Mouse (Mus musculus) limb, embryonic 10.5 days (tissue): Measurements from ENCODE around the gene Slc35b1. TPM values are rescaled to one million over a fixed set of nuclear protein-coding genes. Genes with fewer than 3 reads are reported as not detected.

Experiments used
- DNase-seq: peaks from one replicate; pipeline ENCODE4 v3.0.0-alpha.2; 2017; ENCODE audit warnings: low spot score
- H3K27ac ChIP-seq: fragments of 300-500 bp; sonication (generic); 2 replicates; pipeline ENCODE4 v1.5.1; 2016; ENCODE audit warnings: mild to moderate bottlenecking
- H3K27me3 ChIP-seq: fragments of 300-500 bp; sonication (generic); 2 replicates; pipeline ENCODE4 v1.6.1; 2016; ENCODE audit warnings: low read depth, mild to moderate bottlenecking; ENCODE audit not compliant: poor library complexity, severe bottlenecking
- H3K36me3 ChIP-seq: fragments of 300-500 bp; sonication (generic); 2 replicates; pipeline ENCODE4 v1.6.1; 2016; ENCODE audit warnings: mild to moderate bottlenecking, moderate library complexity
- H3K4me1 ChIP-seq: fragments of 300-500 bp; sonication (generic); 2 replicates; pipeline ENCODE4 v1.6.1; 2016
- H3K4me3 ChIP-seq: fragments of 300-500 bp; sonication (generic); 2 replicates; pipeline ENCODE4 v1.5.1; 2016; ENCODE audit warnings: mild to moderate bottlenecking, moderate library complexity
- H3K9me3 ChIP-seq: fragments of 300-500 bp; sonication (generic); replicated peaks from 2 replicates; pipeline ENCODE4 v1.6.1; 2016; ENCODE audit warnings: mild to moderate bottlenecking
- WGBS: fragments of 180-500 bp; shearing (Covaris S2); methylation state at CpG from one replicate; pipeline ENCODE4 v1.1.7; 2016; 5-methylcytosine and 5-hydroxymethylcytosine counted together
- polyA plus RNA-seq: library from polyadenylated mRNA; unstranded; fragments of >200 nt; fragmentation: Nextera tagmentation; extraction: Ambion mirVana; gene quantifications from 2 replicates; pipeline ENCODE4 v1.2.1, GENCODE M21; 2016

Gene Slc35b1
- polyA plus RNA-seq, 1 experiment from 2014 or later = 132 TPM

- H3K36me3 ChIP-seq = peaks cover 50% of the 10 kb centered on the region
- 94% methylated on average over 8 of the region's 8 CpGs for WGBS
Observed at GRCm38 (mm10) chr11:95368231-95368823, 16.2 kb upstream of the Slc35b1 start.

DNA sequence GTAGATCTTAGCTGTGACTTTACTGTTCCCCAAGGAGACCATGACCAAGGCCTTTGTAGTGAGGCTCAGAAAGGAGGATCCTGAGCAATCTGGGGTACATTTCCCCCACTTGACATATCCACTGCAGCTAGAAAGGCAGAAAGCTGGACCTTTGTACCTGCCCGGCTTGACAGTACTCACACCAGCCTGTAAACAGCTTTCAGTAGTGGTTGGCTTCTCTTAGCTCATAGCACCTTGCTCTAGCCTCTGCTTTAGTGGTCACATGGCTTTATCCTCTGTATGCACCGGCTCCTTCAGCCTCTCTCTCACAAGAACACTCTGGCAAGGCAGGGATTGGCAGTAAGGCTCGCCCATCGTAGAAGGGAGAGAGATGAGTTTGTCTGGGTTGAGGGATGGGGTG is 15.6 kb upstream of the Slc35b1 start:
- H3K27me3 ChIP-seq = no peaks in the 10 kb centered on the region
- no peak overlapping the region for H3K27ac ChIP-seq
- 96% methylated on average over 4 of the region's 4 CpGs for WGBS
- H3K9me3 ChIP-seq = no peaks in the 10 kb centered on the region
- DNase-seq = no peak
- H3K4me1 ChIP-seq = peaks cover 6% of the 10 kb centered on the region; the same call in 1 of the 2 replicates
- peaks cover 53% of the 10 kb centered on the region for H3K36me3 ChIP-seq
- H3K4me3 ChIP-seq = no peak overlapping the region

More at GRCm38 (mm10) chr11:95368231-95368823, 16.2 kb upstream of the Slc35b1 start:
- Histone ChIP-seq H3K4me1 (peaks cover 6% of the 10 kb centered on the region; the same call in 1 of the 2 replicates), H3K4me3 (no peak overlapping the region), H3K27ac (no peak overlapping the region), H3K27me3 (no peaks in the 10 kb centered on the region), H3K9me3 (no peaks in the 10 kb centered on the region)
- no peak for DNase-seq

- DNase-seq = no peak
- H3K27ac ChIP-seq = no peak overlapping the region
- 81% methylated on average over 15 of the region's 15 CpGs for WGBS
- peaks cover 6% of the 10 kb centered on the region; the same call in 1 of the 2 replicates for H3K4me1 ChIP-seq
- H3K27me3 ChIP-seq = no peaks in the 10 kb centered on the region
- peaks cover 61% of the 10 kb centered on the region for H3K36me3 ChIP-seq
- H3K9me3 ChIP-seq = no peaks in the 10 kb centered on the region
- no peak overlapping the region for H3K4me3 ChIP-seq
Observed at GRCm38 (mm10) chr11:95369964-95370890, 14.3 kb upstream of the Slc35b1 start.

GRCm38 (mm10) chr11:95371182-95371581 is 13.3 kb upstream of the Slc35b1 start:
- 91% methylated on average over 7 of the region's 7 CpGs for WGBS

DNA sequence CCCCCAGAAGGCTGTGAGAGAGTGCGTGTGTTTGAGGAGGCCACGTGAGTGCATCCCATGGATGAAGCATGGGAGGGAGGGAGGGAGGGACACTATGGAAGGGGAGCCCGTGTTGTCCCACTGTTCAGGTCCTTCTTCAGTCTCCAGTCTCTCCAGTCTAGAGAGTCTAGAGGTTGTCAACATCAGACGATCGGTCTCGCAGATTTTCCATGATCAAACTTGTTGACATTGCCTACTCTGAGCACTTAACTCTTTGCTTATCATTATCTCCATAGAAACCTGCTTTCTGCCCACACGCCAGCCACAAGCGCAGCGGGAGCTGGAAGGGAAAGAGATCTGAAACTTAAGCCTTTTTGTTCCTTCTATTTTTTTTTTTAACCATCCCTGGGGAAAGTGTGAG is 5.6 kb upstream of the Slc35b1 start:
- DNase-seq = no peak
- 83% methylated on average over 9 of the region's 9 CpGs for WGBS
- peaks cover 83% of the 10 kb centered on the region for H3K36me3 ChIP-seq
- H3K27ac ChIP-seq = no peak overlapping the region
- no peak overlapping the region for H3K4me3 ChIP-seq
- no peaks in the 10 kb centered on the region for H3K27me3 ChIP-seq
- no peaks in the 10 kb centered on the region for H3K4me1 ChIP-seq
- no peaks in the 10 kb centered on the region for H3K9me3 ChIP-seq

More at GRCm38 (mm10) chr11:95371182-95371581, 13.3 kb upstream of the Slc35b1 start:
- no peak overlapping the region for H3K4me3 ChIP-seq
- no peak for DNase-seq
- H3K27ac ChIP-seq = no peak overlapping the region
- H3K36me3 ChIP-seq = peaks cover 65% of the 10 kb centered on the region
- H3K4me1 ChIP-seq = no peaks in the 10 kb centered on the region; the same call in 1 of the 2 replicates
- H3K27me3 ChIP-seq = no peaks in the 10 kb centered on the region
- no peaks in the 10 kb centered on the region for H3K9me3 ChIP-seq

DNA sequence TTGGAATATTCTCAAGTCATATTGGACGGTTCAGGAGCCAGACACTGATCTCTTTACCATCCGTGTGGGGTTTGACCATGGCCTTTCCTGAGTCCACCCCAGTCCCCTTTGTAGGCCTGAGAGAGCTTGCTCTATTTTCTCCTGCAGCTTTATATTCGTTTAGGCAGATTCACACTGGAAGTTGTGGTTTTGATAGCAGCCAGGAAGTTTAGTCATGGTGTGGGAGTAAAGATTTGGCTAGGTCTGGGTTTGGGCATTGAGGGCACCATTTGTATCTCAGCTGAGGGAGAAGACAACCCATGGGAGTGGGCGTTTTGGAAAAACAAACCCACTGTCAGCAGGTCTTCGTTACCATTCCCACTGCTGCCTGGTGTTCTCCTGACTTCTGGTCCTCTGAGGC is 4.9 kb upstream of the Slc35b1 start:
- 84% methylated on average over 5 of the region's 5 CpGs for WGBS
- Histone ChIP-seq H3K4me3 (no peak overlapping the region), H3K27me3 (no peaks in the 10 kb centered on the region), H3K27ac (no peak overlapping the region), H3K36me3 (peaks cover 77% of the 10 kb centered on the region), H3K9me3 (no peaks in the 10 kb centered on the region), H3K4me1 (no peaks in the 10 kb centered on the region)
- DNase-seq = no peak

- 96% methylated on average over 7 of the region's 7 CpGs for WGBS
- DNase-seq = no peak
- H3K9me3 ChIP-seq = no peaks in the 10 kb centered on the region
- no peaks in the 10 kb centered on the region for H3K27me3 ChIP-seq
- H3K4me3 ChIP-seq = no peak overlapping the region
- H3K36me3 ChIP-seq = peaks cover 66% of the 10 kb centered on the region
- no peak overlapping the region for H3K27ac ChIP-seq
- H3K4me1 ChIP-seq = peaks cover 2% of the 10 kb centered on the region
Observed at GRCm38 (mm10) chr11:95380711-95381110, 3.8 kb upstream of the Slc35b1 start.

DNA sequence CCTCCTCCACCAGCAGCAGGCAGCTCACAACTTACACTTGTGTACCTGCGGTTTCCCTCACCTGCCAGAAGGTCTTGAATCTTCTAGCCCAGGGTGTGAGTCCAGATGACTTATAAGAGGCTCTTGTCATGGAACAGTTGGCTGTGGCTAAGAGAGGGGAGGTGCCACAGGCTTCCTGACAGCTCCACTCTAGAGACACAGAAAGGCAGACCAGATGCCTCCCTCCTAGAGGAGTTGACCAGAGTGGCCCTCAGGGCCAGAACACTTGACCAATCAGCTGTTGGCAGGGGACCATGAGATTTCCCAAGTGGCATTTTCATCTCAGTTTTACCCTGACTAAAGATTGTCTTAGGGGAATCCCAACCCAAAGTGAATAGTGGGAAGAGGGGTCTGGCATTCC is 3.3 kb upstream of the Slc35b1 start:
- peaks cover 63% of the 10 kb centered on the region for H3K36me3 ChIP-seq
- DNase-seq = no peak
- H3K27ac ChIP-seq = no peak overlapping the region
- no peak overlapping the region for H3K4me3 ChIP-seq
- H3K9me3 ChIP-seq = no peaks in the 10 kb centered on the region
- 95% methylated on average over 1 of the region's 1 CpGs for WGBS
- no peaks in the 10 kb centered on the region for H3K27me3 ChIP-seq
- peaks cover 7% of the 10 kb centered on the region for H3K4me1 ChIP-seq

DNA sequence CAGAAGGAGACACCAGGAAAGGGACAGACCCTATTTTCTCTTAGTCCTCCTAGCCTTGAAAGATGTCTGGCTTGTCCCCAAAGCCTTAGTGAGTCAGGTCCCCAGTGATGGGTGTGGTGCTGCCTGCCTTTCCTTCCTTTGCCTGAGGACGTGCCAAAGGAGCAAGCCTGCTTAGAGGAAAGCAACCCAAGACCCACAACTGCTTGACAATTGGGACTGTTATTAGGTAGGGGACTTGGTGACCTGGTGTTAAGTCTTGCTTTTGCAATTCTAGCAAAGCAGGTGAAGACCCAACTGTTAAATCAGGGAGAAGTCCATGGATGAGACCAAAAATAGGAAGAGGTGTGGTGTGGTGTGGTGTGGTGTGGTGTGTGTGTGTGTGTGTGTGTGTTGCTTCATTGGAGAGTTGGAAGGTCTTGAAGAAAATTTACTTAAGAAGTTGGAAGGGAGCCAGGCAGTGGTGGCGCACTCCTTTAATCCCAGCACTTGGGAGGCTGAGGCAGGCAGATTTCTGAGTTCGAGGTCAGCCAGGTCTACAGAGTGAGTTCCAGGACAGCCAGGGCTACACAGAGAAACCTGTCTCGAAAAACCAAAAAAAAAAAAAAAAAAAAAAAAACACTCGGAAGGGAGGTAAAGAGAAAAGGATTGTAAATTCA is 1.0 kb upstream of the Slc35b1 start:
- 86% methylated on average over 5 of the region's 5 CpGs for WGBS
- H3K4me1 ChIP-seq = peaks cover 10% of the 10 kb centered on the region
- peaks cover 64% of the 10 kb centered on the region for H3K36me3 ChIP-seq
- no peaks in the 10 kb centered on the region for H3K9me3 ChIP-seq
- no peak overlapping the region for H3K27ac ChIP-seq
- no peak for DNase-seq
- no peak overlapping the region for H3K4me3 ChIP-seq
- H3K27me3 ChIP-seq = no peaks in the 10 kb centered on the region

DNA sequence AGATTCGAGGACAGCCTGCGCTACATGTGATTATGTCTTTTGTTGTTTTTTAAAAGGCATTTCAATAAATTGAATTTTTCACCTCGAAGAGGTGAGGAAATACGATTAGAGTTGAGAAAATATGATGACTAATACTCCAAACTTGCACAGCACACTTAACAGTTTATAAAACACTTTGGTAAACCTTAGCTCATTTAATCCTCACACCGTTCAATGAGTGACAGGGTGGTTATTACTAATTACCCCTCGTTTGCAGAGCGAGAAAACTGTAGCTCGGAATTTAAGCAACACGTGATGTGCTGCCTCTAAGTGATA is 531 bp upstream of the Slc35b1 start:
- peaks cover 64% of the 10 kb centered on the region for H3K36me3 ChIP-seq
- no peaks in the 10 kb centered on the region for H3K27me3 ChIP-seq
- peak overlapping the region; percentile 95 for H3K4me3 ChIP-seq
- DNase-seq = no peak
- peak overlapping the region; percentile 99 for H3K27ac ChIP-seq
- H3K4me1 ChIP-seq = peaks cover 10% of the 10 kb centered on the region
- WGBS = 42% methylated on average over 9 of the region's 9 CpGs
- H3K9me3 ChIP-seq = no peaks in the 10 kb centered on the region

GRCm38 (mm10) chr11:95384973-95385320 is 455 bp downstream of the Slc35b1 start:
- H3K27me3 ChIP-seq = no peaks in the 10 kb centered on the region
- under 1% methylated on average over 14 of the region's 14 CpGs for WGBS
- H3K36me3 ChIP-seq = peaks cover 64% of the 10 kb centered on the region

GRCm38 (mm10) chr11:95387354-95387753 is 2.9 kb downstream of the Slc35b1 start:
- Histone ChIP-seq H3K9me3 (no peaks in the 10 kb centered on the region), H3K27ac (no peak overlapping the region), H3K36me3 (peaks cover 66% of the 10 kb centered on the region), H3K4me1 (peaks cover 17% of the 10 kb centered on the region), H3K27me3 (no peaks in the 10 kb centered on the region), H3K4me3 (no peak overlapping the region)
- WGBS = 91% methylated on average over 7 of the region's 7 CpGs
- DNase-seq = no peak

More at GRCm38 (mm10) chr11:95384973-95385320, 455 bp downstream of the Slc35b1 start:
- no peaks in the 10 kb centered on the region for H3K9me3 ChIP-seq
- H3K27ac ChIP-seq = peak overlapping the region; percentile 99
- peak overlapping the region; percentile 95 for H3K4me3 ChIP-seq
- H3K4me1 ChIP-seq = peaks cover 10% of the 10 kb centered on the region
- no peak for DNase-seq

DNA sequence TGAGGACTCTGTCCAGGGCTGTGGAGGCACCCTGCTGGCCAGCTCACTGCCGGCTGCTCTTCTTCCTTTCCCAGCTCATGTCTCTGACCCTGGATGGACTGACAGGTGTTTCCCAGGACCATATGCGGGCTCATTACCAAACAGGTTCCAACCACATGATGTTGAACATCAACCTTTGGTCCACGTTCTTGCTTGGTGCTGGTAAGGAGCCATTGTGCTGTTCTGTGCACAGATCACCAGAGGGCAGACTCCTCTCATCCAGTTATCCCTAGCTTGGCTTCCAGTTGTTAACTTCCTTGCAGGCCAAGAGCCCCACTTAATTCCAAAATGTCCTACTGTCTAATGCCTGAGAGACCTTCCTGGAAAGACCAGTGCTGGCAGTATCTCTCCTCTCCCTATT is 4.5 kb downstream of the Slc35b1 start:
- peaks cover 29% of the 10 kb centered on the region for H3K4me1 ChIP-seq
- H3K27me3 ChIP-seq = no peaks in the 10 kb centered on the region
- WGBS = 86% methylated on average over 3 of the region's 3 CpGs
- no peak overlapping the region for H3K27ac ChIP-seq
- H3K9me3 ChIP-seq = no peaks in the 10 kb centered on the region
- H3K4me3 ChIP-seq = no peak overlapping the region
- peaks cover 73% of the 10 kb centered on the region for H3K36me3 ChIP-seq
- DNase-seq = no peak
